Mouse (Mus musculus) forebrain, embryonic 10.5 days (tissue): ENCODE results near the gene Slc5a4b. TPM values are rescaled to one million over a fixed set of nuclear protein-coding genes. Genes with fewer than 3 reads are reported as not detected.

Experiments used
- DNase-seq: peaks from one replicate; pipeline ENCODE4 v3.0.0-alpha.2; 2017; ENCODE audit warnings: low spot score; ENCODE audit errors: extremely low spot score
- H3K27ac ChIP-seq: fragments of 300-500 bp; sonication (generic); 2 replicates; pipeline ENCODE4 v1.5.1; 2016; ENCODE audit warnings: mild to moderate bottlenecking
- H3K27me3 ChIP-seq: fragments of 300-500 bp; sonication (generic); 2 replicates; pipeline ENCODE4 v1.6.1; 2016; ENCODE audit warnings: mild to moderate bottlenecking; ENCODE audit not compliant: poor library complexity, severe bottlenecking
- H3K36me3 ChIP-seq: fragments of 300-500 bp; sonication (generic); replicated peaks from 2 replicates; pipeline ENCODE4 v1.6.1; 2016; ENCODE audit warnings: mild to moderate bottlenecking, moderate library complexity
- H3K4me1 ChIP-seq: fragments of 300-500 bp; sonication (generic); 2 replicates; pipeline ENCODE4 v1.6.1; 2016
- H3K4me3 ChIP-seq: fragments of 300-500 bp; sonication (generic); 2 replicates; pipeline ENCODE4 v1.5.1; 2016; ENCODE audit warnings: mild to moderate bottlenecking, moderate library complexity
- H3K9me3 ChIP-seq: fragments of 300-500 bp; sonication (generic); 2 replicates; pipeline ENCODE4 v1.6.1; 2016; ENCODE audit warnings: mild to moderate bottlenecking, moderate library complexity
- WGBS: fragments of 180-500 bp; shearing (Covaris S2); methylation state at CpG from one replicate; pipeline ENCODE4 v1.1.7; 2016; 5-methylcytosine and 5-hydroxymethylcytosine counted together
- microRNA-seq: library from miRNA; unstranded; fragments of <30 nt; microRNA quantifications from one replicate; pipeline ENCODE4, GENCODE M21; 2017
- polyA plus RNA-seq: library from polyadenylated mRNA; unstranded; fragments of >200 nt; fragmentation: Nextera tagmentation; extraction: Ambion mirVana; gene quantifications from 2 replicates; pipeline ENCODE4 v1.2.1, GENCODE M21; 2016

Gene Slc5a4b
- polyA plus RNA-seq, 1 experiment from 2014 or later: not detected

- peaks cover 7% of the 10 kb centered on the region for H3K4me1 ChIP-seq
- H3K27ac ChIP-seq: no peak overlapping the region
- no peaks in the 10 kb centered on the region for H3K36me3 ChIP-seq
- DNase-seq: no peak
- H3K4me3 ChIP-seq: no peak overlapping the region
- no peaks in the 10 kb centered on the region for H3K9me3 ChIP-seq
- 82% methylated on average over 3 of the region's 3 CpGs for WGBS
- H3K27me3 ChIP-seq: peaks cover 17% of the 10 kb centered on the region
Observed at GRCm38 (mm10) chr10:76009812-76010211, 100.9 kb downstream of the Slc5a4b start.

Small RNAs within 50 kb of the gene (microRNA-seq; reads per million reads assigned to microRNA genes)
- gene Mir6409: not detected

Other genes with a start within 250 kb of the Slc5a4b start
- 1.8 and 2.4 TPM in 2 replicates for gene Derl3, start 217.5 kb downstream of the Slc5a4b start, polyA plus RNA-seq
- gene Smarcb1, start 189.3 kb downstream of the Slc5a4b start, polyA plus RNA-seq: 275 and 283 TPM in 2 replicates
- gene Chchd10, start 177.8 kb downstream of the Slc5a4b start, polyA plus RNA-seq: 8.8 and 10.7 TPM in 2 replicates
- gene Mmp11, start 174.5 kb downstream of the Slc5a4b start, polyA plus RNA-seq: 22.5 and 24.6 TPM in 2 replicates
- gene Gm867, start 170.3 kb downstream of the Slc5a4b start, polyA plus RNA-seq: 0.26 TPM in 1 of 2 replicates, not detected in the other
- gene Vpreb3, start 167.9 kb downstream of the Slc5a4b start, polyA plus RNA-seq: 0.48 and 0.63 TPM in 2 replicates
- 0.12 and 0.19 TPM in 2 replicates for gene Gm5134, start 156.4 kb downstream of the Slc5a4b start, polyA plus RNA-seq
- 35.5 and 38.1 TPM in 2 replicates for gene Zfp280b, start 78.3 kb downstream of the Slc5a4b start, polyA plus RNA-seq
- gene Slc5a4a, start 36.5 kb upstream of the Slc5a4b start, polyA plus RNA-seq: not detected in 2 replicates
- gene Prmt2, start 126.9 kb upstream of the Slc5a4b start, polyA plus RNA-seq: 57.5 and 63.0 TPM in 2 replicates
- 0.10 TPM in 1 of 2 replicates, not detected in the other for gene S100b, start 142.9 kb upstream of the Slc5a4b start, polyA plus RNA-seq
- gene Dip2a, start 234.3 kb upstream of the Slc5a4b start, polyA plus RNA-seq: 5.3 and 7.1 TPM in 2 replicates